Mouse (Mus musculus): ENCODE data around the gene Dnm2. TPM values are rescaled to one million over a fixed set of nuclear protein-coding genes. Genes with fewer than 3 reads are reported as not detected.
"Not testable (repeated sequence)": the region's sequence is repeated elsewhere in the genome, so short reads cannot be mapped to it uniquely, and the experiment has no call there.

Dnm2 gene
- total RNA-seq, 2 experiments from 2014 or later, result 58.0 to 69.6 TPM

DNA sequence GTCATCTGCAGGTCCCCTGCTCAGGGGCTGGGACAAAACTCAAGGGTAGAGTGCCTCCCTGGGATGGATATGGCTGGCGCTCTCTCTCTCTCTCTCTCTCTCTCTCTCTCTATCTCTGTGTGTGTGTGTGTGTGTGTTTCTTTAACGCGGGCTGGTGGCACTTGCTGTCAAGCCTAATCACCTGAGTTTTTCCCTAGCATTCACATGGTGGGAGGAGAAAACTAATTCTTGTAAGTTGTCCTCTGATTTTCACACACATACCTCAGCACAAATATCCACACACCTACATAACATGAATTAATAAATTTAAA is 101.9 kb downstream of the Dnm2 start:
- H3K4me3 ChIP-seq, result no peak overlapping the region
- no peak for DNase-seq (ENCODE audit: low spot score in 2 of 2)
- TF ChIP-seq CTCF (conservative IDR thresholded peaks at IDR 0.05), result no peak
- H3K27ac ChIP-seq, result no peak overlapping the region

- no peak for TF ChIP-seq CTCF (conservative IDR thresholded peaks at IDR 0.05)
- DNase-seq (ENCODE audit: low spot score in 2 of 2), result no peak
- H3K27ac ChIP-seq, result no peak overlapping the region
- no peak overlapping the region for H3K4me3 ChIP-seq
Observed at GRCm38 (mm10) chr9:21527100-21527801, 102.5 kb downstream of the Dnm2 start.

DNA sequence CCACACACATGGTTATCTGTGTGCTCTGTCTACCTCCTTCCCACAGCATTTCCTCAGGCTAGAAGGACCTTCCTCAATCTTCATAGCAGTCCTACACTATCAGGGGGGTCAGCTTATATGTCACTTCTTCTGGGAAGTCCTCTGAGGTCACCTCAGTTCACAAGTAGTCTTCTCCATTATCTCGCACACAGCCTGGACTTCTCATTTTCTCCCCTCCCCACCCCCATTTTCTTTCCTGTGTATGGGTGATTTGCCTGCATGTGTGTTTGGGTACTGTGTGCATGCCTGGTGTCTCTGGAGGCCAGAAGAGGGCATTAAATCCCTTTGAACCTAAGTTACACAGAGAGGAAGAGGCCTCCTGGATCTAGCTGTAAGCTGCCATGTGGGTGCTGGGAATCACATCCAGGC is 103.2 kb downstream of the Dnm2 start:
- DNase-seq (ENCODE audit: low spot score in 2 of 2), result no peak
- TF ChIP-seq CTCF (conservative IDR thresholded peaks at IDR 0.05), result no peak

DNA sequence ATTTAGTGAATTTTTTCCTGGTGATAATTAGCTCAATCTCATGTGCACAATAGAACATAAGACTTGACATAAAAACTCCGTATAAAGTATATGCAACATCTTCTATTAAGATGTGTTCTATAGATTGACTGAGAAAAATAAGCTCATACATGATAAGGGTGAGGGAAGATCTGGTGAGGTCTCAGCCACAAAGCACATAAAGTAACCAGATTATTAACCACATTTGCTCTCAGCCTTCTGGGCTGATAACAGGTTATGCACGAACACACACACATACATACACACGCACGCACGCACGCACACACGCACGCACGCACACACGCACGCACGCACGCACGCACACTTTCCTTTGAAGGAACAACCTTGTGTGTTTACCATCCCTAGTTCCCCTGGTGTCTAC is 111.8 kb downstream of the Dnm2 start:
- no peak for TF ChIP-seq CTCF (conservative IDR thresholded peaks at IDR 0.05)
- Histone ChIP-seq H3K27ac (no peak overlapping the region), H3K4me3 (no peak overlapping the region)
- no peak for DNase-seq (ENCODE audit: low spot score in 2 of 2)

More for the DNA sequence above, 103.2 kb downstream of the Dnm2 start:
- no peak overlapping the region for H3K4me3 ChIP-seq
- H3K27ac ChIP-seq, result no peak overlapping the region

- H3K27ac ChIP-seq, result no peak overlapping the region
- no peak overlapping the region for H3K4me3 ChIP-seq
- DNase-seq (ENCODE audit: low spot score in 2 of 2), result no peak
- no peak for TF ChIP-seq CTCF (conservative IDR thresholded peaks at IDR 0.05)
Observed at GRCm38 (mm10) chr9:21537009-21537408, 112.3 kb downstream of the Dnm2 start.

DNA sequence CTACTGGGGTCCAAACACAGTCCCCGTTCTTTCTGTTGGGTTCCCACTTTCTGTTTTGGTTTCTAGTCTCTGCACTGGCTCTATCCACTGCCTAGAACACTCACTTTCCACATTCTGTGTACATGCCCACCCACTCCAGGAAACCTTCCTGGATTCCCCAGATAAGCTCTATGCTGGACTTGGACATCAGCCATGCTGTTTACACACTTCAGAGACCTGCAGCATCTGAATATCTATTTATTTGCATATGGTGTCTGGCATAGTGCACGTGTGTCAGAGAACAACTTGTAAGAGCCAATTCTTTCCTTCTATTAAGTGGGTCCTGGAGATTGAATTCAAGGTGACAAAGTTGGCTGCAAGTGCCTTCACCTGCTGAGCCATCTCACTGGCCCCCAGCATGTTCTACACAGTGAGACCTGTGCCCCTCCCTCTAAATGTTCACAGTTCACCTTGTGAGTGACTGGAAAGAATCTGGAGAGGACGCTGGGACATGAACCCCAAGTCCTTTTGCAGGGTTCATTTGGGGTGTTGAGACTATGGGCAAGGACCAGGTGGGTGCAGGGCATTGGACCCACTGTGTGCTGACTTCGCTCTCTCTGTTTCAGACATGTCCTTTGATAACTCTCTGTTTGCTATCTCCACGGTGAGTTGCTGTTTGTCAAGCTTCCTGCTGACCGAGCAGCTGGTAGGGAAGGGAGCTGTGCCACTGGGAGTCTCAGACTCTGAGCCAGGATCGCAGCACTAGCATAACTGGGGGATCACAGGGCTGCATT is 115.5 kb downstream of the Dnm2 start:
- H3K4me3 ChIP-seq, result no peak overlapping the region
- no peak for TF ChIP-seq CTCF (conservative IDR thresholded peaks at IDR 0.05)
- no peak overlapping the region for H3K27ac ChIP-seq
- DNase-seq (ENCODE audit: low spot score in 2 of 2), result no peak

DNA sequence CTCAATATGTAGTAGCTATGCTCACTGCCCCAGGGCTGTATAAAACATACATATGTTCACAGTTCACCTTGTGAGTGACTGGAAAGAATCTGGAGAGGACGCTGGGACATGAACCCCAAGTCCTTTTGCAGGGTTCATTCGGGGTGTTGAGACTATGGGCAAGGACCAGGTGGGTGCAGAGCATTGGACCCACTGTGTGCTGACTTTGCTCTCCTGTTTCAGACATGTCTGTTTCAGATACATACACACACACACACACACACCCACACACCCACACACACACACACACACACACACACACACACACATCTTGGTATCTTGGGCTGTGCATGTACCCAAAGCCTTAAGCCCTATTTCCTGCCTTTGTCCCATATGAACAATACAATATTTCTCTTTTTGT is 117.3 kb downstream of the Dnm2 start:
- H3K27ac ChIP-seq; H3K4me3 ChIP-seq; DNase-seq (ENCODE audit: low spot score in 2 of 2): not testable (repeated sequence)

DNA sequence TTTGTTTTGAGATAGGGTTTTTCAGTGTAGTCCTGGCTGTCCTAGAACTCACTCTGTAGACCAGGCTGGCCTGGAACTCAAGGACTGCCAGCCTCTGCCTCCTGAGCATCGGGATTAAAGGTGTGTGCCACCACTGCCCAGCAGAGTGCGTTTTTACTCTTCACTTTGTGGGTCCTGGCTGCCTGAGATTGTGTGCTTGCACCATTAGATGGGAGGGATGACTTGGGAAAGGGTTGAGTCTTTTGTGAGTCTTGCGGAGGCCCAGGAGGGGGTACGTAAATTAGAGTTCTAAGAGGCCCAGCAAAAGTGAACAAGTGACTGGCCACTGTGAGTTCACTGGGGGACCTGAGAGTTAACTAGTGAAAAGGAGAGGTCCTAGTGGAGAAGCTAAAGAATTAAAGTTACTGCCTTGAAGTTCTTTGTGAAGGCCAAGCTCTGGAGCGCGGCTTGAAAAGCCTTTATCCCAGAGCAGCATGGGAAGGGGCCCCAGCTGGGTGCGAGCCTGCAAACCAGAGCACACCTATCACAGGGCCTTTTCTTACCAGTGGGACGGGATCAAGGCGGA is 120.7 kb downstream of the Dnm2 start:
- TF ChIP-seq CTCF (conservative IDR thresholded peaks at IDR 0.05), result no peak
- H3K27ac ChIP-seq, result peak overlapping the region; percentile 81
- DNase-seq (ENCODE audit: low spot score in 2 of 2), result no peak
- H3K4me3 ChIP-seq, result peak overlapping the region; percentile 56

- H3K27ac ChIP-seq, result peak overlapping the region; percentile 81
- no peak; the same call in none of the 2 replicates for TF ChIP-seq CTCF (conservative IDR thresholded peaks at IDR 0.05)
Observed at GRCm38 (mm10) chr9:21545916-21546788, 121.4 kb downstream of the Dnm2 start.

GRCm38 (mm10) chr9:21546789-21547074 is 122.0 kb downstream of the Dnm2 start, which contains the start of gene Carm1:
Gene Carm1, plus strand, starts transcription at chr9:21546894.
- H3K27ac ChIP-seq, result peak within 1 kb of the TSS; percentile 97
- no peak for DNase-seq (ENCODE audit: low spot score in 2 of 2)
- peak; percentile 63; the same call in 1 of the 2 replicates for TF ChIP-seq CTCF (conservative IDR thresholded peaks at IDR 0.05)
- peak within 1 kb of the TSS; percentile 74 for H3K4me3 ChIP-seq

More at GRCm38 (mm10) chr9:21545916-21546788, 121.4 kb downstream of the Dnm2 start:
- DNase-seq (ENCODE audit: low spot score in 2 of 2), result peak; percentile 99
- peak overlapping the region; percentile 56 for H3K4me3 ChIP-seq

GRCm38 (mm10) chr9:21547075-21547941 is 122.6 kb downstream of the Dnm2 start:
- peak overlapping the region; percentile 74 for H3K4me3 ChIP-seq
- peak in 1 of 2 experiments; percentile 30 for DNase-seq (ENCODE audit: low spot score in 2 of 2)
- no peak; the same call in 1 of the 2 replicates for TF ChIP-seq CTCF (conservative IDR thresholded peaks at IDR 0.05)
- peak overlapping the region; percentile 97 for H3K27ac ChIP-seq

DNA sequence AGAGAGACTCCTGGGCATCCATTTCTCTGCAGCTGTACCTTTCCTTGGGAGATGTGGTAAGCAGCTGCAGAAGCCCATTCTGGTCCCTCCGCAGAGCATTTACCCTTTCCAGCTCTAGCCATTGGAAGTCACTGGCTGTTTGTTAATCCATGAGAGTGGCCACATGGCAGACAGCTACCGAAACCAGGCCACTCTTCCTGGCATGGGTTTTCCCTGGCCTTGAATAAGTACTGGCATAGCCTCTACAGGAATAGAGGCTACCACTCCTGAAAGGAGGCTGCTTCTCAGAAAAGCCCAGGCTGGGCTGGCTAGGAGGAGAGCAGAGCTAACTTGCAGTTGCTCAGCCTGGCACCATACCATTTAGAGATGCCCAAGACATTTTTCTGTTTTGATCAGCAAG is 126.3 kb downstream of the Dnm2 start:
- no peak for DNase-seq (ENCODE audit: low spot score in 2 of 2)
- peak overlapping the region; percentile 28 for H3K27ac ChIP-seq
- no peak for TF ChIP-seq CTCF (conservative IDR thresholded peaks at IDR 0.05)
- H3K4me3 ChIP-seq, result no peak overlapping the region

All from layer of hippocampus, adult 2 months (tissue).